Mouse (Mus musculus): ENCODE results near the gene Gstm3. TPM values are rescaled to one million over a fixed set of nuclear protein-coding genes. Genes with fewer than 3 reads are reported as not detected.
"Not testable (repeated sequence)": the region's sequence is repeated elsewhere in the genome, so short reads cannot be mapped to it uniquely, and the experiment has no call there.

Gstm3 gene
- polyA plus RNA-seq, 1 experiment = not detected

DNA sequence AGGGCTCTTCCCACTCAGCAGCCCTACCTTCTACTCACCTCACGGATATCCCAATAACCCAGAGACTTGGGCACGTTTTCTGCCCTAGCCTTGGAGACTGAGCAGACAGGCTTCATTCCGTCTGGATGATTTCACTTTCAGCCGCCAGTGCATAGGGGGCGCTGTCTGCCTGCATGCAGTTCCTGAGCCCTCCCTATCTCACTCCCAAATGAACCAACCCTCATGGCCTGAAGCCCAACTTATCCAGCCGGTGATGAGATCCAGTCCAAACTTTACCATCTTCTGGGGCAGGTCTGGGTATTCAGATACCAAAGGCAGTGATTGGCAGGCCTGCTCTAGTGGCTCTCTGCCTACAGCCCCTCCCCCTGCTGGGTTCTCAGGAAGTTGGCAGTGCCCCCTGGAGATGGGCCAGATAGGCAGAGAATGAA is 15.7 kb downstream of the Gstm3 start:
- H3K4me3 ChIP-seq (ENCODE audit: insufficient read depth, poor library complexity, severe bottlenecking) = no peak overlapping the region
- no peak for TF ChIP-seq MYOD1 (IDR thresholded peaks at IDR 0.05; ENCODE audit: control insufficient read depth, insufficient read length, low read depth)
- peak; percentile 36 for TF ChIP-seq CTCF (IDR thresholded peaks at IDR 0.05; ENCODE audit: control insufficient read depth, insufficient read depth, insufficient read length)
- H3K27me3 ChIP-seq (ENCODE audit: control insufficient read depth, insufficient read depth, insufficient read length) = peaks cover 22% of the 10 kb centered on the region
- H3K36me3 ChIP-seq (ENCODE audit: control insufficient read depth, insufficient read depth) = no peaks in the 10 kb centered on the region
- H3K79me2 ChIP-seq (ENCODE audit: control insufficient read depth, insufficient read depth) = no peaks in the 10 kb centered on the region
- no peaks in the 10 kb centered on the region for H3K79me3 ChIP-seq (ENCODE audit: low read depth)
- no peak overlapping the region for H3ac ChIP-seq (ENCODE audit: control insufficient read depth, insufficient read length, low read depth)

DNA sequence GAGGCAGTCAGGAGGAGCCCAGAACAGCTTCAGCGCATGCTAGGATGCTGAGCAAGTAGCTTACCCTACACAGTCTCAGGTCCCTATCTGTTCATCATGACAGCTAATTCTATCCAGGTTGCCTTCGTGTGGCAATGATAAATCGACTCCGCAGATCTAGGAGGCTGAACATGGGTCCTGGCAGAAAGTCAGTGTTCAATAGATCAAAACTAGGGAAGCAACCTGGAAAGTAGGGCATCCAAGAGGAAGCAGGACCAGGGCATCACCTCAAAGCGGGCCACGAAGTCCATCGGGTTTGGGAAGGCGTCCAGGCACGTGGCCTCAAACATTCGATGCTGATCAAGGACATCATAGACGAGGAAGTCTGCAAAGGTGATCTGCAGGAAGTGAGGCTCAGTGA is 18.6 kb downstream of the Gstm3 start:
- Histone ChIP-seq H3K79me2 (ENCODE audit: control insufficient read depth, insufficient read depth) (no peaks in the 10 kb centered on the region), H3K36me3 (ENCODE audit: control insufficient read depth, insufficient read depth) (no peaks in the 10 kb centered on the region), H3K27me3 (ENCODE audit: control insufficient read depth, insufficient read depth, insufficient read length) (peaks cover 29% of the 10 kb centered on the region), H3K4me3 (ENCODE audit: insufficient read depth, poor library complexity, severe bottlenecking) (no peak overlapping the region), H3K79me3 (ENCODE audit: low read depth) (no peaks in the 10 kb centered on the region), H3ac (ENCODE audit: control insufficient read depth, insufficient read length, low read depth) (no peak overlapping the region)
- no peak for TF ChIP-seq FOSL1 (IDR thresholded peaks at IDR 0.05; ENCODE audit: insufficient read depth, low read length, poor library complexity, severe bottlenecking)
- no peak for TF ChIP-seq CTCF (IDR thresholded peaks at IDR 0.05; ENCODE audit: control insufficient read depth, insufficient read depth, insufficient read length)
- no peak for TF ChIP-seq MYOG (IDR thresholded peaks at IDR 0.05; ENCODE audit: control insufficient read depth, extremely low read depth, insufficient read length)
- TF ChIP-seq CEBPB (IDR thresholded peaks at IDR 0.05; ENCODE audit: low read depth) = no peak
- no peak for TF ChIP-seq MAX (IDR thresholded peaks at IDR 0.05)
- no peak for TF ChIP-seq USF1 (IDR thresholded peaks at IDR 0.05; ENCODE audit: low read depth)
- no peak for TF ChIP-seq MYOD1 (IDR thresholded peaks at IDR 0.05; ENCODE audit: control insufficient read depth, insufficient read length, low read depth)

DNA sequence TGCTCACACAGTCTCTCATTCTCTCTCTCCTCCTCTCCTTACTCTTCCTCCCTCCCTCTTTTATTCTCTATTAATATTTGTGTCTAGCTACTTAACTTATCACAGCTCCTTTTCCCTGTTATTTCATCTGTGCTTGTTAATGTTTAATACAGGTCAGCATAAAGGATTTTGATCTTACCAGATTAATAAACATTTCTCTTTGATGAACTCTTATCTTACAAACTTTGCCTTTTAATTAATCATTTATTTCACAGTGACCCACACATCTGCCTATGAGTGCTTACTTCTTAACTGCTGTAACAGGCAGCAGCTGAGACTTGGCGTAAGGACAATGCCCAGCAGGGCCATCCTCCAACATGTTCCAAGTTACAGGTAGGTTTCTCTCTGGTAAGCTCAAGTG is 19.6 kb downstream of the Gstm3 start:
- H3K36me3 ChIP-seq (ENCODE audit: control insufficient read depth, insufficient read depth); H3K4me3 ChIP-seq (ENCODE audit: insufficient read depth, poor library complexity, severe bottlenecking); H3K79me2 ChIP-seq (ENCODE audit: control insufficient read depth, insufficient read depth); H3K79me3 ChIP-seq (ENCODE audit: low read depth); H3ac ChIP-seq (ENCODE audit: control insufficient read depth, insufficient read length, low read depth): not testable (repeated sequence)
- peaks cover 29% of the 10 kb centered on the region for H3K27me3 ChIP-seq (ENCODE audit: control insufficient read depth, insufficient read depth, insufficient read length)

DNA sequence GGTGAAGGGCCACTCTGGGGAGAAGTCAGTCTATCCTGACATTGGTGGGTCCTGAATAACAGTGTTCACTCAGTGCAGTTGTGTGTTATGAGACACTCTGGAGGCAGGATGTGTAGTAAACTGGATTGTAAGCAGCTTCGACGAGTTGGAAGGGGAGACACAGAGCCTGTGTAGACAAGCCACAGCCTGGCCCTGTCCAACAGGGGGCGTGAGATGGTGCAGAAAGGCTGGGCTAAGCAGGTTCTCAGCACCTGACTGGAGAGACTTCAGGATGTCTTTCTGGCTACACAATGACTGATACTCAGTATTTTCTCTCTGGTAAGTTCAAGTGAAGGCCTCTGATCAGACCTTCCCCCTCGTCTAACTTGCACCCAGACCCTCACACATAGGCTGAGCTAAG is 23.4 kb downstream of the Gstm3 start:
- TF ChIP-seq FOSL1 (IDR thresholded peaks at IDR 0.05; ENCODE audit: insufficient read depth, low read length, poor library complexity, severe bottlenecking) = no peak
- TF ChIP-seq MAX (IDR thresholded peaks at IDR 0.05) = no peak
- no peak for TF ChIP-seq USF1 (IDR thresholded peaks at IDR 0.05; ENCODE audit: low read depth)
- TF ChIP-seq CTCF (IDR thresholded peaks at IDR 0.05; ENCODE audit: control insufficient read depth, insufficient read depth, insufficient read length) = no peak
- TF ChIP-seq MYOD1 (IDR thresholded peaks at IDR 0.05; ENCODE audit: control insufficient read depth, insufficient read length, low read depth) = no peak
- no peak for TF ChIP-seq MYOG (IDR thresholded peaks at IDR 0.05; ENCODE audit: control insufficient read depth, extremely low read depth, insufficient read length)
- TF ChIP-seq CEBPB (IDR thresholded peaks at IDR 0.05; ENCODE audit: low read depth) = no peak
- Histone ChIP-seq H3K4me3 (ENCODE audit: insufficient read depth, poor library complexity, severe bottlenecking) (no peak overlapping the region), H3K79me2 (ENCODE audit: control insufficient read depth, insufficient read depth) (no peaks in the 10 kb centered on the region), H3ac (ENCODE audit: control insufficient read depth, insufficient read length, low read depth) (no peak overlapping the region), H3K79me3 (ENCODE audit: low read depth) (no peaks in the 10 kb centered on the region), H3K36me3 (ENCODE audit: control insufficient read depth, insufficient read depth) (no peaks in the 10 kb centered on the region), H3K27me3 (ENCODE audit: control insufficient read depth, insufficient read depth, insufficient read length) (peaks cover 25% of the 10 kb centered on the region)

DNA sequence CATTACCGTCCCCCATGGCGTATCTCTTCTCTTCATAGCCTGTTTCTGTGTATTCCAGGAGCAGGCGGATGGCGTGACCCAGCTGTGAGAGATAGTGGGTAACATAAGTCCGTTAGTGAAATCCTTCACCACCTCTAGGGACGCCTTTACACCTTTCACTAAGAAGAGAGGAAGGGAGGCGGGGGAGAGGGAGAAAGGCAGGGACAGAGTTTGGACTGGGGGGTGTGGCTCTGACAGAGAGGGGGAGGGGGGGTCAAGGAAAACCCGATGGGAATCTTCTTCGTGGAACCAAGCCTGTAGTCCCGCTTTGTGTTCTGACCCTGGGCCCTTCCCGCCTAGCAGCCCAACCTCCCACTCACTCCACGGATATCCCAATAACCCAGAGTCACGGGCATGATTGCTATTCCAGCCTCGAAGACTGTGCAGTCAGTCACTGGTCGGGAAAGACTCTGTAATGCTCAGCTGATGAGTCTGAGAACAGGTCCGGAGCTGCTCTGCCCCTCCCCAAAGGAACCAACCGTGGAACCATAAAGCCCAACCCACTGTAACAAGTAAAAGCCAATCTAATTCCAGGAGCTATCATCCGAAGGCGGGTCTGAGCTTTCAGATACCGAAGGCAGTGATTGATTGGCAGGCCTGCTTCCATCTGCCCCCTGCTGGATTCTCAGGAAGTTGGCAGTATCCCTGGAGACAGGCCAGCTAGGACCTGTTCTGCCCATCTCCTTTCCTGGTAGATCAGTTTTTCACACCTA is 25.7 kb downstream of the Gstm3 start, which contains the start of gene Gstm6:
Gene Gstm6 (minus strand): TSS at position 511 of the 752 bp plus-strand sequence.
- TF ChIP-seq MAX (IDR thresholded peaks at IDR 0.05) (no peak), MYOD1 (IDR thresholded peaks at IDR 0.05; ENCODE audit: control insufficient read depth, insufficient read length, low read depth) (no peak), FOSL1 (IDR thresholded peaks at IDR 0.05; ENCODE audit: insufficient read depth, low read length, poor library complexity, severe bottlenecking) (no peak), USF1 (IDR thresholded peaks at IDR 0.05; ENCODE audit: low read depth) (no peak), CEBPB (IDR thresholded peaks at IDR 0.05; ENCODE audit: low read depth) (no peak), CTCF (IDR thresholded peaks at IDR 0.05; ENCODE audit: control insufficient read depth, insufficient read depth, insufficient read length) (no peak)
- no peaks in the 10 kb centered on the region for H3K36me3 ChIP-seq (ENCODE audit: control insufficient read depth, insufficient read depth)
- H3K79me3 ChIP-seq (ENCODE audit: low read depth) = no peaks in the 10 kb centered on the region
- H3K4me3 ChIP-seq (ENCODE audit: insufficient read depth, poor library complexity, severe bottlenecking) = no peak within 1 kb of the TSS
- no peaks in the 10 kb centered on the region for H3K79me2 ChIP-seq (ENCODE audit: control insufficient read depth, insufficient read depth)
- no peak within 1 kb of the TSS for H3ac ChIP-seq (ENCODE audit: control insufficient read depth, insufficient read length, low read depth)
- peaks cover 11% of the 10 kb centered on the region for H3K27me3 ChIP-seq (ENCODE audit: control insufficient read depth, insufficient read depth, insufficient read length)

DNA sequence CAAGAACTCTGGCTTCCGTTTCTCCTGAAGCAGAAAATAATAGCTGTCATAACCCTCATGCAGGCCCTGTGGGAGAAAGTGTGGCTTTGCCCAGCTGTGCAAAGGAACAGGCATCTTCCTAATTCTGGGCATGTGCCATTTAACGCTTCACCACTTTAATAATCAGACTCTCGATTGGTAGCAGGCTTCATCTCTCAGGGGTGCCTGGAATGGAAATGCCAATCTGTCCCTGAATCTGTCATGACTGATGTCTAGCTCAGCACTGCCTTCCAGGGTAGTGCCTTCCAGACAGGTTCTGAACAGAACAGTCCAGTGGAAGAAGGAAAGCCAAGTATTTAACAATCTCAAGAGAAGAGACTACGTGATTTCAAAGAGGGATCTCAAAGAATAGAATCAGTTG is 27.8 kb downstream of the Gstm3 start:
- no peak overlapping the region for H3K4me3 ChIP-seq (ENCODE audit: insufficient read depth, poor library complexity, severe bottlenecking)
- TF ChIP-seq MYOG (IDR thresholded peaks at IDR 0.05; ENCODE audit: control insufficient read depth, extremely low read depth, insufficient read length) (no peak), CTCF (IDR thresholded peaks at IDR 0.05; ENCODE audit: control insufficient read depth, insufficient read depth, insufficient read length) (no peak), FOSL1 (IDR thresholded peaks at IDR 0.05; ENCODE audit: insufficient read depth, low read length, poor library complexity, severe bottlenecking) (no peak), MYOD1 (IDR thresholded peaks at IDR 0.05; ENCODE audit: control insufficient read depth, insufficient read length, low read depth) (no peak), CEBPB (IDR thresholded peaks at IDR 0.05; ENCODE audit: low read depth) (no peak), MAX (IDR thresholded peaks at IDR 0.05) (no peak), USF1 (IDR thresholded peaks at IDR 0.05; ENCODE audit: low read depth) (no peak)
- H3K27me3 ChIP-seq (ENCODE audit: control insufficient read depth, insufficient read depth, insufficient read length) = peaks cover 3% of the 10 kb centered on the region
- H3K79me2 ChIP-seq (ENCODE audit: control insufficient read depth, insufficient read depth) = no peaks in the 10 kb centered on the region
- H3K79me3 ChIP-seq (ENCODE audit: low read depth) = no peaks in the 10 kb centered on the region
- no peaks in the 10 kb centered on the region for H3K36me3 ChIP-seq (ENCODE audit: control insufficient read depth, insufficient read depth)
- no peak overlapping the region for H3ac ChIP-seq (ENCODE audit: control insufficient read depth, insufficient read length, low read depth)

Measured in C2C12 (cell line).